Mouse (Mus musculus) CH12.LX (cell line): Measurements from ENCODE around the gene Steap2. TPM values are rescaled to one million over a fixed set of nuclear protein-coding genes. Genes with fewer than 3 reads are reported as not detected.

ENCODE experiments used
- DNase-seq: peaks from one replicate; pipeline ENCODE4 v3.0.0-alpha.2; 2013; ENCODE audit errors: extremely low read depth
- H3K27ac ChIP-seq: 2 replicates; pipeline ENCODE4 v1.5.1; 2012; ENCODE audit warnings: low read depth, mild to moderate bottlenecking, control low read depth, moderate library complexity; ENCODE audit not compliant: insufficient read depth
- H3K27me3 ChIP-seq: replicated peaks from 2 replicates; pipeline ENCODE3; 2012; ENCODE audit warnings: inconsistent platforms
- H3K36me3 ChIP-seq, 2 experiments: replicated peaks in 1 of 2; 2 replicates each; pipeline versions ENCODE3 to v1.6.1; 2012; ENCODE audit warnings: inconsistent platforms in 1 of 2, low read length in 1 of 2, mild to moderate bottlenecking in 1 of 2, mixed read lengths in 1 of 2, moderate library complexity in 1 of 2; ENCODE audit not compliant: control insufficient read depth in 1 of 2, insufficient read depth in 1 of 2
- H3K4me1 ChIP-seq, 2 experiments: 2 replicates each; pipeline ENCODE4 v1.6.1; 2012; ENCODE audit warnings: inconsistent platforms in 1 of 2, moderate library complexity in 1 of 2; ENCODE audit not compliant: insufficient read depth in 2 of 2, control insufficient read depth in 1 of 2
- H3K4me2 ChIP-seq: 2 replicates; pipeline ENCODE4 v1.6.1; 2012; ENCODE audit warnings: low read depth, mild to moderate bottlenecking, control low read depth; ENCODE audit not compliant: poor library complexity, insufficient read depth, severe bottlenecking
- H3K4me3 ChIP-seq, 3 experiments: fragments of 150-350 bp in 1 of 3; sonication (generic) in 1 of 3; replicated peaks in 1 of 3; 2 replicates each; pipeline versions ENCODE3 to v1.5.1; 2011 to 2012; ENCODE audit warnings: low read depth in 2 of 3, low read length in 2 of 3, mild to moderate bottlenecking in 2 of 3, moderate library complexity in 2 of 3, control low read depth in 1 of 3, improper control_type of control experiment in 1 of 3, inconsistent platforms in 1 of 3, mixed read lengths in 1 of 3; ENCODE audit not compliant: poor library complexity in 1 of 3
- H3K79me2 ChIP-seq: replicated peaks from 2 replicates; pipeline ENCODE4 v1.6.1; 2012; ENCODE audit warnings: mild to moderate bottlenecking, moderate library complexity; ENCODE audit not compliant: control insufficient read depth, poor library complexity, insufficient read depth, severe bottlenecking; ENCODE audit errors: extremely low read depth
- H3K9ac ChIP-seq: 2 replicates; pipeline ENCODE4 v1.6.1; 2012; ENCODE audit warnings: low read depth, mild to moderate bottlenecking, control low read depth, moderate library complexity; ENCODE audit not compliant: insufficient read depth
- H3K9me3 ChIP-seq: replicated peaks from 2 replicates; pipeline ENCODE3; 2012; ENCODE audit warnings: low read length, inconsistent platforms, mixed read lengths
- BHLHE40 ChIP-seq: IDR thresholded peaks from 2 replicates; pipeline ENCODE4 v1.6.1; 2011; ENCODE audit warnings: mild to moderate bottlenecking, low read depth, low read length, improper control_type of control experiment
- CHD1 ChIP-seq: IDR thresholded peaks from 2 replicates; pipeline ENCODE4 v1.6.1; 2012; ENCODE audit warnings: low read depth, low read length, improper control_type of control experiment, inconsistent platforms
- E2F4 ChIP-seq: IDR thresholded peaks from 2 replicates; pipeline ENCODE4 v1.6.1; 2011; ENCODE audit warnings: low read depth, low read length, improper control_type of control experiment; ENCODE audit not compliant: insufficient replicate concordance
- ELF1 ChIP-seq: IDR thresholded peaks from 2 replicates; pipeline ENCODE4 v1.6.1; 2014; ENCODE audit warnings: low read depth, mild to moderate bottlenecking, inconsistent platforms, low read length, improper control_type of control experiment
- EP300 ChIP-seq: IDR thresholded peaks from 2 replicates; pipeline ENCODE4 v1.6.1; 2011; ENCODE audit warnings: low read length, improper control_type of control experiment
- ETS1 ChIP-seq: conservative IDR thresholded peaks from 2 replicates; pipeline ENCODE4 v1.6.1; 2012; ENCODE audit warnings: low read depth, mild to moderate bottlenecking, inconsistent platforms, low read length, improper control_type of control experiment, moderate library complexity
- HCFC1 ChIP-seq: IDR thresholded peaks from 2 replicates; pipeline ENCODE4 v1.6.1; 2012; ENCODE audit warnings: low read depth, mild to moderate bottlenecking, inconsistent platforms, low read length, improper control_type of control experiment
- IRF4 ChIP-seq: IDR thresholded peaks from 2 replicates; pipeline ENCODE4 v1.6.1; 2014; ENCODE audit warnings: low read depth, mild to moderate bottlenecking, inconsistent platforms, low read length, improper control_type of control experiment
- JUND ChIP-seq: conservative IDR thresholded peaks from 2 replicates; pipeline ENCODE4 v1.6.1; 2011; ENCODE audit warnings: low read depth, low read length, improper control_type of control experiment
- MAFK ChIP-seq: IDR thresholded peaks from 2 replicates; pipeline ENCODE4 v1.6.1; 2011; ENCODE audit warnings: low read length, improper control_type of control experiment; ENCODE audit not compliant: insufficient replicate concordance
- MXI1 ChIP-seq: IDR thresholded peaks from 2 replicates; pipeline ENCODE4 v1.6.1; 2011; ENCODE audit warnings: mild to moderate bottlenecking, low read depth, low read length, improper control_type of control experiment
- NELFE ChIP-seq: IDR thresholded peaks from 2 replicates; pipeline ENCODE4 v1.6.1; 2011; ENCODE audit warnings: low read depth, low read length, improper control_type of control experiment
- NRF1 ChIP-seq: IDR thresholded peaks from 2 replicates; pipeline ENCODE4 v1.6.1; 2014; ENCODE audit warnings: low read depth, mild to moderate bottlenecking, inconsistent platforms, low read length, improper control_type of control experiment, moderate library complexity
- POLR2AphosphoS2 ChIP-seq: IDR thresholded peaks from 2 replicates; pipeline ENCODE4 v1.6.1; 2011; ENCODE audit warnings: low read depth, low read length, improper control_type of control experiment
- RAD21 ChIP-seq: IDR thresholded peaks from 2 replicates; pipeline ENCODE4 v1.6.1; 2011; ENCODE audit warnings: low read depth, mild to moderate bottlenecking, low read length, improper control_type of control experiment, moderate library complexity
- RCOR1 ChIP-seq: conservative IDR thresholded peaks from 2 replicates; pipeline ENCODE4 v1.6.1; 2012; ENCODE audit warnings: low read depth, mild to moderate bottlenecking, inconsistent platforms, low read length, improper control_type of control experiment
- SIN3A ChIP-seq: IDR thresholded peaks from 2 replicates; pipeline ENCODE4 v1.6.1; 2012; ENCODE audit warnings: low read length, improper control_type of control experiment, inconsistent platforms
- TBP ChIP-seq: conservative IDR thresholded peaks from 2 replicates; pipeline ENCODE4 v1.6.1; 2011; ENCODE audit warnings: low read depth, low read length, improper control_type of control experiment
- ZKSCAN1 ChIP-seq: IDR thresholded peaks from 2 replicates; pipeline ENCODE4 v1.6.1; 2012; ENCODE audit warnings: low read depth, inconsistent platforms, low read length, improper control_type of control experiment, borderline replicate concordance
- dilution Hi-C: fragments of 300-500 bp; cut with MboI; formaldehyde crosslinking; loops from 2 replicates; pipeline ENCODE4 v1.14.3; 2020; ENCODE audit warnings: low sequenced_read_pairs; ENCODE audit not compliant: extremely low pct_unique_long_range_greater_than_20kb, extremely low pct_ligation_motif_present
- in situ Hi-C: fragments of 300-500 bp; cut with MboI; formaldehyde crosslinking; loops from 3 replicates; pipeline ENCODE4 v1.14.3; 2019; ENCODE audit warnings: low sequenced_read_pairs, low pct_ligation_motif_present, low pct_unique_long_range_greater_than_20kb, mixed read lengths
- polyA plus RNA-seq: library from polyadenylated mRNA; unstranded; fragments of >175 nt; gene quantifications from 2 replicates; pipeline ENCODE4 v1.2.1, GENCODE M21; 2012; ENCODE audit warnings: low read depth; ENCODE audit not compliant: insufficient read length
- total RNA-seq, 2 experiments: library from RNA; depleted of rRNA; stranded (reverse); fragments of 300-350 nt in 1 of 2; fragments of >200 nt in 1 of 2; gene quantifications; 2 replicates each; pipeline ENCODE4 v1.2.3; 2012 to 2014

Gene Steap2
- total and polyA plus RNA-seq, 3 experiments: not detected

DNA sequence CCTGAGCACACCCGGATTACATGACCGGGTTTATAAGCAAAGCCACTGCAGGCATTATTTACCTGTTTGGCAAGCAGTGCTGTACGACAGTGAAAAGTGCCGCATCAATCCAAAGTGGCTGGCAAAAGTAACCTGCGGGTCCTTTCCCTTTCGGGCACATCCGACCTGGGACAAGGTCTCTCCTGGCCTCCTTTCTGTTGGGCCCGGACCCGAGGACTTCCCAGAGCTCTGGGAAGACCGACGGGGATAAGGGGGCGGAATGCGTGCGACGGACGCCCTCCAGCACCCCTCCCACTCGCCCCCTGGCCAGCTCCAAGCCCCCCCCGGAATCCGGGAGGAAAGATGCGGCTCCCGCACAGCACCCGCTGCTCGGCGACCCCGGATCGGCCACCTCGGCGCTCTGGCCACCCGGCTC, 830 bp downstream of the Steap2 start:
- no peaks in the 10 kb centered on the region for H3K27me3 ChIP-seq
- no peaks in the 10 kb centered on the region for H3K36me3 ChIP-seq
- dilution Hi-C loops: no loop called here
- peaks cover 8% of the 10 kb centered on the region for H3K9me3 ChIP-seq
- no peaks in the 10 kb centered on the region for H3K79me2 ChIP-seq
- H3K4me2 ChIP-seq: no peak overlapping the region
- no peaks in the 10 kb centered on the region for H3K4me1 ChIP-seq
- H3K9ac ChIP-seq: no peak overlapping the region
- in situ Hi-C loops: no loop called here
- no peak for DNase-seq
- no peak for TF ChIP-seq SIN3A
- no peak for TF ChIP-seq HCFC1
- no peak for TF ChIP-seq MAFK
- no peak for TF ChIP-seq ETS1
- no peak for TF ChIP-seq CHD1
- no peak overlapping the region for H3K27ac ChIP-seq
- no peak overlapping the region for H3K4me3 ChIP-seq

DNA sequence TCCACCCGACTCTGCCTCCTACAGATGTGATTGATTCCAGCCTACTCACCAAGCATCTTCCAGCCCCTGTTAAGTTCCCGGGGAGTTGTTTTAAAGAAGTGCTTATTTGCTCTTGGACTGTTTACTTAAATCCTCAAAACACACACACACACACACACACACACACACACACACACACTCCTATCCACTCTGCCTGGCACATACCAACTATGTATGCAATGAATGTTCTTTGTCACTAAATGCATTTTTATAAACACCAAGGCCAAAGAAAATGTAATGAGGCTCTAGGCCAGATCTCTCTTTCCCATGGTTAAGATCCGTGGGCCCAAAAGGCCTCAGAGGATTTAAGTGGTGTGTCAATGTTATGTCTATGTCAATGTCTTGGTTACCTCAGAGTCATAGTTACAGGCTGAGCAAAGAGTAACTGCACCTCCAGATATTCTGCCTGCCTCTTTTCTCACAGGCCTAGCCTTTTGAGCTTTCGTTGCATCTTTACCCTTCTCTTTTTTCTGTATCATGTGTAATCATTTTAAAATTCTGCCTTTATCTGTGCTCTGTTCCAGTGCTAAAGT, 2.1 kb downstream of the Steap2 start:
- dilution Hi-C loops: no loop called here
- Histone ChIP-seq H3K36me3 (no peaks in the 10 kb centered on the region), H3K79me2 (no peaks in the 10 kb centered on the region), H3K4me2 (no peak overlapping the region), H3K4me3 (no peak overlapping the region), H3K9me3 (peaks cover 8% of the 10 kb centered on the region), H3K27me3 (no peaks in the 10 kb centered on the region), H3K27ac (no peak overlapping the region), H3K4me1 (no peaks in the 10 kb centered on the region), H3K9ac (no peak overlapping the region)
- in situ Hi-C loops: no loop called here
- TF ChIP-seq EP300 (no peak), IRF4 (no peak), BHLHE40 (no peak), MAFK (no peak), NRF1 (no peak), RAD21 (no peak), TBP (no peak), NELFE (no peak), ZKSCAN1 (no peak), MXI1 (no peak), JUND (no peak), SIN3A (no peak), ETS1 (no peak), ELF1 (no peak), RCOR1 (no peak), E2F4 (no peak), POLR2AphosphoS2 (no peak)
- DNase-seq: no peak
